Mouse (Mus musculus) heart, adult 8-10 months (tissue): Measurements from ENCODE around the gene Gm28042. TPM values are rescaled to one million over a fixed set of nuclear protein-coding genes. Genes with fewer than 3 reads are reported as not detected.

Experiments
- microRNA-seq: library from miRNA; unstranded; fragments of <30 nt; microRNA quantifications from one replicate; pipeline ENCODE4 v1.2.0, GENCODE M21; 2022
- total RNA-seq, 4 experiments: library from RNA; stranded (reverse); gene quantifications; 2 replicates each; pipeline ENCODE4 v1.2.4; 2022

Gm28042 gene
- total RNA-seq, 4 experiments from 2014 or later: 0.16 to 0.59 (median 0.21) TPM

Small RNAs within 50 kb of the gene (microRNA-seq; reads per million reads assigned to microRNA genes)
- not detected for gene Mir7665

Other genes with a start within 250 kb of the Gm28042 start
- gene Rpap1, start 240.0 kb upstream of the Gm28042 start, total RNA-seq: 10 to 100 TPM; 11.9 to 13.7 (median 13.4) TPM
- gene Tyro3, start 229.8 kb upstream of the Gm28042 start, total RNA-seq: 1 to 10 TPM; 1.7 to 3.3 (median 2.2) TPM
- gene Mga, start 130.3 kb upstream of the Gm28042 start, total RNA-seq: 10 to 100 TPM; 33.6 to 39.0 (median 35.9) TPM
- 1 to 10 TPM; 6.9 to 8.5 (median 8.3) TPM for gene Mapkbp1, start 54.8 kb upstream of the Gm28042 start, total RNA-seq
- gene Jmjd7, start within 50 bp of the Gm28042 start, total RNA-seq: 1 to 10 TPM; 6.6 to 8.6 (median 7.2) TPM
- 1 to 10 TPM in 3 of 4 experiments, under 1 TPM in 1; 0.72 to 1.8 (median 1.3) TPM for gene Pla2g4b, start 5.9 kb downstream of the Gm28042 start, total RNA-seq
- 100 to 1,000 TPM; 312 to 410 (median 362) TPM for gene Ehd4, start 127.1 kb downstream of the Gm28042 start, total RNA-seq
- gene Pla2g4e, start 217.8 kb downstream of the Gm28042 start, total RNA-seq: 1 to 10 TPM; 2.6 to 5.7 (median 3.8) TPM